Mouse (Mus musculus): ENCODE measurements around the gene Lsr. TPM values are rescaled to one million over a fixed set of nuclear protein-coding genes. Genes with fewer than 3 reads are reported as not detected.
"Not testable (repeated sequence)": the region's sequence is repeated elsewhere in the genome, so short reads cannot be mapped to it uniquely, and the experiment has no call there.

Lsr gene
- polyA plus RNA-seq, 1 experiment from 2014 or later, result 17.0 TPM

DNA sequence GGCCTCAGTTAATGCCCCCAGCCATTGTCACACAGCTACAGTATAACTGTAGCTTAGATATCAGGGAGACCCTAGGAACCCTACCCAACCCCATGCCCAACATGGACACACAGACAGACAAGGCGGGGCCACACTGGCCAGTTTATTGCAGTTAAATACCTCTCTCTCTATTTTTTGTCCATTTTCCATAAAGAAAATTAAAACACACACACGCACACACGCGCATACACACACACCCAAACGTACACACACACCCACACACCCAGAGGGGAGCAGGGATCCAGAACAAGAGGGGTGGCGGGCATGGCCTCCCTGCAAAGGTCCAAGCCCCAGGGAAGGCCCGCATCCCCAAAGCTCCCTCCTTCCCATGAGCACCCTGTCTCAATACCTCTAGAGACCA, 27.4 kb downstream of the Lsr start:
- Histone ChIP-seq H3K36me3 (peaks cover 42% of the 10 kb centered on the region), H3K27ac (replicated peaks) (no peak overlapping the region), H3K4me1 (replicated peaks) (no peaks in the 10 kb centered on the region), H3K4me3 (no peak overlapping the region), H3K9me3 (no peaks in the 10 kb centered on the region), H3K27me3 (no peaks in the 10 kb centered on the region), H3K9ac (no peak overlapping the region), H3K4me2 (no peak overlapping the region)
- WGBS, result 96% methylated on average over 7 of the region's 7 CpGs
- no peak for ATAC-seq (ENCODE audit: low read depth)

DNA sequence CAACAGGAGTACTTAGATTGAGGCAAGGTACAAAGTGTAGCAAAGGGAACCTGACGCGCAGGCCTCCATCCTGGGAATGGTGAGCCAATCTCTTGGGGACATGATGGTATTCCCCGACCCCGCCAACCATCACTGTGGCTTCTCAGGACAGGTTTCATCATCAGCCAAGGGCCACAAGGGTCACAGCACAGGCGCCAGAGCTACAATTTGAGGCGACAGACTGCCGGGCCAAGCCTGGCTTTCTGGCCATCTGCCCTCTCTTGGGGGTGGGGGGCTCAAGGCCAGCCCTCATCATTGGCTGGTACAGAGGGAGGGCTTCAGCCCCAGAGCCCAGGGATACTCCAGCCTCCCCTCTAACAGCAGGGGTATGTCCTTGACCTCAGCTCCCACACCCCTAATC, 27.8 kb downstream of the Lsr start:
- H3K9me3 ChIP-seq; ATAC-seq (ENCODE audit: low read depth); H3K4me3 ChIP-seq; H3K27me3 ChIP-seq; H3K9ac ChIP-seq; H3K27ac ChIP-seq (replicated peaks); H3K4me1 ChIP-seq (replicated peaks); H3K4me2 ChIP-seq: not testable (repeated sequence)
- 93% methylated on average over 7 of the region's 7 CpGs for WGBS
- peaks cover 38% of the 10 kb centered on the region for H3K36me3 ChIP-seq

DNA sequence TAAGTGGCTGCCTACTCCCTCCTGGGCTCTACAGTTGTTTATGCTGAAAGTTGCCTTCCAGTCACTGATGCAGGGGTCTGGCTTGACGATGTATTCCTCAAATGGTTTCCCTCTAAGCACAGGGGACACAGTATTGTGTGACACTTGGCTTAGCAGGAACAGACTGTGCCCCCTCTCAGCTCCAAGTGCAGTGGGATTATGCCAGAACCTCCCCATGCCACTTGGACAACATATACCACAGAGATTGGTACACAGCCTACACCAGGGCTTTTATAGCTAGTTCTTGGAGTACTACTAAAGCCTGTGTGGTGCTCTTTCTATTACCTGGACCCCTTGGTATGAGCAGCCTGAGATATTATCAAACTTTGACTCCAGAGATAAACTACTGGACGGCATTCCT, 28.6 kb downstream of the Lsr start:
- not testable (repeated sequence) for ATAC-seq (ENCODE audit: low read depth); H3K4me1 ChIP-seq (replicated peaks); H3K27me3 ChIP-seq; H3K9me3 ChIP-seq; H3K27ac ChIP-seq (replicated peaks); H3K4me2 ChIP-seq; H3K9ac ChIP-seq; H3K4me3 ChIP-seq
- peaks cover 30% of the 10 kb centered on the region for H3K36me3 ChIP-seq
- 67% methylated on average over 2 of the region's 2 CpGs for WGBS

DNA sequence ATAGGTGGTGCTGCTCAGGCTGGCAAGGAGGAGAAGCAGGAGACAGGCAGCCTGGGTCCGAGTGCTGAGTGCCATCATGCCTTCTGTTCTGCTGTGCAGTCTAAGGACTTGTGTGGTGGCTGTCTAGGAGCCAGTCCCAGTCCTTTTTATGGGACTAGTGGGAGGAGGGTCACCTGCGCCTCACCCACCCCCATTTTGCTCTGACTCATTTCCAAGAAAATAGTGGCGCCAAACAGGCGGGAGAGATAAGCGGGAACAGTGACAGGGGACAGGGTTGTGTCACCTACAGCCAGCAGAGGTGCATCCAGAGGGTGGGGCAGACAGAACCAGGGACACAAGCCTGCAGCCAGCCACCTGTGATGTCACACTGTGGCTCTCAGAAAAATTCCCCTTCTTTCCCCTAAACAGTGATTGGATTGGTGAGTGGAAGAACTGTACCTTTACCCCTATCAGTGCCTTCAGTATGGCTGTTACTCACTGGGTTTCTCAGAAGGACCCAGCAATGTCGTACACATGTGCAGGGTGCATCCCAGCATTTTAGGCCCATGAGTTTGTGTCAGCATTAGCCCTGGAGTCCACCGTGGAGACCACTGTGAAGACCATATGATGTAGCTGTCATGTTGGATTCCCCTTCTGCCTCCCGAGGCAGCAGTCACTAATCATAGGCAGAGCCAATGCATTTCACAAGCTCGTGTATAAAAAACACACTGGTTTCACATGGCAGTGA, 29.2 kb downstream of the Lsr start, which contains the start of gene Hamp:
Gene Hamp (minus strand): TSS at position 124 of the 727 bp plus-strand sequence.
- ATAC-seq (ENCODE audit: low read depth), result no peak
- WGBS, result 78% methylated on average over 9 of the region's 9 CpGs

DNA sequence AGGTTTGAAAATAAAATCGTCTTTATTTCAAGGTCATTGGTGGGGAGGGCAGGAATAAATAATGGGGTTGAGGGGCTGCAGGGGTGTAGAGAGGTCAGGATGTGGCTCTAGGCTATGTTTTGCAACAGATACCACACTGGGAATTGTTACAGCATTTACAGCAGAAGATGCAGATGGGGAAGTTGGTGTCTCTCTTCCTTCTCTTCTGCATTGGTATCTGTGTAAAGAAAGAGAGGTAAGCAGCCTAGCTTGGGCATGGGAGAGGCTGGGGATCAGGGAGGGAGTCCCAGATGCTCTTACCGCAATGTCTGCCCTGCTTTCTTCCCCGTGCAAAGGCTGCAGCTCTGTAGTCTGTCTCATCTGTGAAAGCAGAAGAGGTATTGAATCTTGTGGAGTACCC, 30.9 kb downstream of the Lsr start:
- H3K9me3 ChIP-seq; H3K4me3 ChIP-seq; ATAC-seq (ENCODE audit: low read depth); H3K4me1 ChIP-seq (replicated peaks); H3K27ac ChIP-seq (replicated peaks); H3K4me2 ChIP-seq; H3K9ac ChIP-seq; H3K27me3 ChIP-seq: not testable (repeated sequence)
- 65% methylated on average over 3 of the region's 3 CpGs for WGBS
- H3K36me3 ChIP-seq, result peaks cover 15% of the 10 kb centered on the region

More for the DNA sequence above, 29.2 kb downstream of the Lsr start, which contains the start of gene Hamp:
- H3K4me1 ChIP-seq (replicated peaks), result no peaks in the 10 kb centered on the region
- no peak within 1 kb of the TSS for H3K27ac ChIP-seq (replicated peaks)
- no peaks in the 10 kb centered on the region for H3K9me3 ChIP-seq
- peaks cover 24% of the 10 kb centered on the region for H3K36me3 ChIP-seq
- no peak within 1 kb of the TSS for H3K4me2 ChIP-seq
- no peak within 1 kb of the TSS for H3K9ac ChIP-seq
- no peak within 1 kb of the TSS for H3K4me3 ChIP-seq
- H3K27me3 ChIP-seq, result no peaks in the 10 kb centered on the region

DNA sequence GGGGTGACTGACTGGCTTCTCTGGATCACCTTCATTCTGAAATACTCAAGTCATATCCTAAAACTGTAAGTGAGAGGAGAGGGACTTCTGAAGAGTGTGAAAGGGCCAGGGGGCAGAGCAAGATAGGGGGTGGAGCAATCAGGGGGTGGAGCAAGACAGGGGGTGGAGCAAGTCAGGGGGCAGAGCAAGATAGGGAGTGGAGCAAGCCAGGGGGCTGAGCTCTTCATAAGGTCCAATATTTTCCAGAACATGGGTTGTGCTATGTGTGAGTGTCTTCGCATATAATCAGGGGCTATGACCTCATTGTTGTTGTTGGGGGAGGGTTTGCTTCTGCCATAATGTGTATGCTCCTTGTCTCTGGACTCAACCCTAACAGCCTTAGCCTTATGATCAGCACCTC, 33.2 kb downstream of the Lsr start:
- ATAC-seq (ENCODE audit: low read depth); H3K4me1 ChIP-seq (replicated peaks); H3K4me2 ChIP-seq; H3K9me3 ChIP-seq; H3K27me3 ChIP-seq; H3K9ac ChIP-seq; H3K27ac ChIP-seq (replicated peaks); H3K4me3 ChIP-seq; H3K36me3 ChIP-seq: not testable (repeated sequence)
- WGBS, result 77% methylated on average over 1 of the region's 1 CpGs

DNA sequence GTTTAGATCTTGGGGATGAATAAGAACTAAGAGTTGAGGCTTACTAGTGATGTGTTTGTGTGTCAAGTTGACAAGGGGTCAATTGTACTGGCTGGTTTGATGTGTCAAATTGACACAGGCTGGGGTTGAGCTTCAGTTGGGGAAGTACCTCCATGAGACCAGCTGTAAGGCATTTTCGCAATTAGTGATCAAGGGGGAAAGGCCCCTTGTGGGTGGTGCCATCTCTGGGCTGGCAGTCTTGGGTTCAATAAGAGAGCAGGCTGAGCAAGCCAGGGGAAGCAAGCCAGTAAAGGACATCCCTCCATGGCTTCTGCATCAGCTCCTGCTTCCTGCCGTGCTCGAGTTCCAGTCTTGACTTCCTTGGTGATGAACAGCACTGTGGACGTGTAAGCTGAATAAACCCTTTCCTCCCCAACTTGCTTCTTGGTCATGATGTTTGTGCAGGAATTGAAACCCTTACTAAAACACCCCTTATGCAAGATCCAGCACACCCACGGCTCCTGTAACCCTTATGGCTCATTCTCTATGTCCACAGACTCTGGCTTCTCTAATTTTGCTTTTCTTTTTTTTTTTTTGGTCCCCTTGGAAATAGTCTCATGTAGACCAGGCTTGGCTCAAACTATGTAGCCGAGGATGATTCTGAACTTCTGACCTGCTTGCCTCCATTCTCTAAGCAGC, 37.7 kb downstream of the Lsr start:
- not testable (repeated sequence) for H3K36me3 ChIP-seq; H3K4me2 ChIP-seq; H3K4me1 ChIP-seq (replicated peaks); H3K4me3 ChIP-seq; H3K9ac ChIP-seq; H3K9me3 ChIP-seq; H3K27me3 ChIP-seq; H3K27ac ChIP-seq (replicated peaks); ATAC-seq (ENCODE audit: low read depth)
- 85% methylated on average over 6 of the region's 6 CpGs for WGBS

DNA sequence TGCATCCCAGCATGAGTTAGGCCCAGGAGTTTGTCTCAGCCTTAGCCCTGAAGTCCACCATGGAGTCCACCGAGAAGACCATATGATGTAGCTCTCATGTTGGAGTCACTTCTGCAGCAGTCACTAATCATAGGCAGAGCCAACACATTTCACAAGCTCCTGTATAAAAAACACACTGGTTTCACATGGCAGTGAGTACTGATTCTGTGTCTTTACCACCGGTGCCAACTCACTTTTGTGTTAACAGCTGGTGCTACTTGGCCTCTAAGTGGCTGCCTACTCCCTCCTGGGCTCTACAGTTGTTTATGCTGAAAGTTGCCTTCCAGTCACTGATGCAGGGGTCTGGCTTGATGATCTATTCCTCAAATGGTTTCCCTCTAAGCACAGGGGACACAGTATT, 48.7 kb downstream of the Lsr start, which contains the start of gene Hamp2:
Gene Hamp2 (minus strand): TSS at position 101 of the 400 bp plus-strand sequence.
- H3K4me2 ChIP-seq; H3K9me3 ChIP-seq; H3K27me3 ChIP-seq; H3K9ac ChIP-seq; H3K36me3 ChIP-seq; ATAC-seq (ENCODE audit: low read depth); H3K4me3 ChIP-seq; H3K4me1 ChIP-seq (replicated peaks); H3K27ac ChIP-seq (replicated peaks): not testable (repeated sequence)
- 68% methylated on average over 2 of the region's 2 CpGs for WGBS

DNA sequence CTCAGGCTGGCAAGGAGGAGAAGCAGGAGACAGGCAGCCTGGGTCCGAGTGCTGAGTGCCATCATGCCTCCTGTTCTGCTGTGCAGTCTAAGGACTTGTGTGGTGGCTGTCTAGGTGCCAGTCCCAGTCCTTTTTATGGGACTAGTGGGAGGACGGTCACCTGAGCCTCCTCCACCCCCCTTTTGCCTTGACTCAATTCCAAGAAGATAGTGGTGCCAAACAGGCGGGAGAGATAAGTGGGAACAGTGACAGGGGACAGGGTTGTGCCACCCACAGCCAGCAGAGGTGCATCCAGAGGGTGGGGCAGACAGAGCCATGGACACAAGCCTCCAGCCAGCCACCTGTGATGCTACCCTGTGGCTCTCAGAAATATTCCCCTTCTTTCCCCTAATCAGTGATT, 49.2 kb downstream of the Lsr start:
- ATAC-seq (ENCODE audit: low read depth), result no peak
- H3K9ac ChIP-seq, result no peak overlapping the region
- H3K36me3 ChIP-seq, result no peaks in the 10 kb centered on the region
- WGBS, result 71% methylated on average over 3 of the region's 3 CpGs
- no peak overlapping the region for H3K4me2 ChIP-seq
- H3K4me3 ChIP-seq, result no peak overlapping the region
- no peaks in the 10 kb centered on the region for H3K27me3 ChIP-seq
- H3K9me3 ChIP-seq, result no peaks in the 10 kb centered on the region
- no peak overlapping the region for H3K27ac ChIP-seq (replicated peaks)
- no peaks in the 10 kb centered on the region for H3K4me1 ChIP-seq (replicated peaks)

DNA sequence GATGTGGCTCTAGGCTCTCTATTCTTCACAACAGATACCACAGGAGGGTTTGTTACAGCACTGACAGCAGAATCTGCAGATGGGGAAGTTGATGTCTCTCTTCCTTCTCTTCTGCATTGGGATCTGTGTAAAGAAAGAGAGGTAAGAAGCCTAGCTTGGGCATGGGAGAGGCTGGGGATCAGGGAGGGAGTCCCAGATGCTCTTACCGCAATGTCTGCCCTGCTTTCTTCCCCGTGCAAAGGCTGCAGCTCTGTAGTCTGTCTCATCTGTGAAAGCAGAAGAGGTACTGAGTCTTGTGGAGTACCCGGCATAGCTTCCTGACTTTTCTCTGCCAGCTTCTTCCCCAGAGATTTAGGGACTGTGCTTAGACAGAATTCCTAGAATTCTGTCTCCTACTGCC, 50.8 kb downstream of the Lsr start:
- ATAC-seq (ENCODE audit: low read depth); H3K9me3 ChIP-seq; H3K27me3 ChIP-seq; H3K4me3 ChIP-seq; H3K27ac ChIP-seq (replicated peaks); H3K4me1 ChIP-seq (replicated peaks); H3K4me2 ChIP-seq; H3K9ac ChIP-seq; H3K36me3 ChIP-seq: not testable (repeated sequence)
- whole genome bisulfite sequencing, result 55% methylated on average over 3 of the region's 3 CpGs

DNA sequence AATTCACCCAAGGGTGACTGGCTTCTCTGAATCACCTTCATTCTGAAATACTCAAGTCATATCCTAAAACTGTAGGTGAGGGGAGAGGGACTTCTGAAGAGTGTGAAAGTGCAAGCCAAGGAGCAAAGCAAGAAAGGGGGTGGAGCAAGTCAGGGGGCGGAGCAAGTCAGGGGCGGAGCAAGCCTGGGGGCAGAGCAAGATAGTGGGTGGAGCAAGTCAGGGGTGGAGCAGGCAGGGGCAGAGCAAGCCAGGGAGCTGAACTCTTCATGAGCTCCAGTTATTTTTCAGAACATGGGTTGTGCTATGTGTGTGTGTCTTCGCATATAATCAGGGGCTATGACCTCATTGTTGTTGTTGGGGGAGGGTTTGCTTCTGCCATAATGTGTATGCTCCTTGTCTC, 53.0 kb downstream of the Lsr start:
- Histone ChIP-seq H3K9me3 (no peaks in the 10 kb centered on the region), H3K27me3 (no peaks in the 10 kb centered on the region), H3K4me2 (no peak overlapping the region), H3K4me3 (no peak overlapping the region), H3K9ac (no peak overlapping the region), H3K27ac (replicated peaks) (no peak overlapping the region), H3K4me1 (replicated peaks) (no peaks in the 10 kb centered on the region), H3K36me3 (no peaks in the 10 kb centered on the region)
- no peak for ATAC-seq (ENCODE audit: low read depth)
- WGBS, result 54% methylated on average over 3 of the region's 3 CpGs

DNA sequence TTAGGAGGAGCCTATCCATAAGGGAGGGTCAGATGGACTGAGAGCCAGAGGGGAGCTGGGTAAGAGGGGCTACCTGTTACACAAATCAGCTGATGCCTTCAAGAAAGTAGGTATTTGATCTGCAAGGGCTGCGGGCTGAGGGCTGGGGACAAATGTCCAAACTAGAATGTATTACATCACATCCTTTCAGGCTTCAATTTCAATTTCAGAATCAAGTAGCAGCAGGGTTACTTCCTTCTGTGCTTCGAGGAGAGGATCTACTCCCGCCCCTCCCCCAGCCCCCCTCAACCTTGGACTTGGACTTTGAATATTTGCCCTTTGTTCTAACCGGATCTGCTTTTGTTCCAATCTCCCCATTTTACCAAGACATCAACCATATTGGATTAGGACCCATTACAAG, 56.0 kb downstream of the Lsr start:
- no peak overlapping the region for H3K9ac ChIP-seq
- no peak overlapping the region for H3K27ac ChIP-seq (replicated peaks)
- no peaks in the 10 kb centered on the region for H3K27me3 ChIP-seq
- no peak for ATAC-seq (ENCODE audit: low read depth)
- no peak overlapping the region for H3K4me2 ChIP-seq
- no peaks in the 10 kb centered on the region for H3K36me3 ChIP-seq
- H3K9me3 ChIP-seq, result no peaks in the 10 kb centered on the region
- H3K4me1 ChIP-seq (replicated peaks), result no peaks in the 10 kb centered on the region
- 63% methylated on average over 4 of the region's 4 CpGs for WGBS
- H3K4me3 ChIP-seq, result no peak overlapping the region

DNA sequence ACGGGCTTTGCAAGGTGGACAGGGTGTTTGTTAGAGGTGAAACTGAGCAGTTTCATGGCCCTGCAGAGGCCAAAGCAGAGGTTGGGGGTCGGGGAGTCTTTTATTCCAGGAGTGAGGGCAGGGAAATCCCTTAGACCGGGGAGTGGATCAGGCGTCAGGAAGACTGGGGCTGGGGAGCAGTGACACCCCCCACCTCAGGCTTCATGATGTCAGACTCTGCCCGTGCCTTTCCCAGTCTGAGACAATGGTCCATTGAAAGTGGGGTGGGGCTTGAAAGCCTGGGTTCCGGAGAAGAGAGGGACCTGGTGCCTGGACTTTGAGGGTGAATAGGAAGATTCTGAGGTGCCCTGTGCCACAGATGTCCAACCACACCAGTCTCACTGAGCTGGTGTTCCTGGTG, 56.6 kb downstream of the Lsr start:
- 42% methylated on average over 6 of the region's 6 CpGs for WGBS
- H3K9ac ChIP-seq, result no peak overlapping the region
- H3K27ac ChIP-seq (replicated peaks), result no peak overlapping the region
- H3K4me3 ChIP-seq, result no peak overlapping the region
- no peak for ATAC-seq (ENCODE audit: low read depth)
- no peaks in the 10 kb centered on the region for H3K36me3 ChIP-seq
- no peak overlapping the region for H3K4me2 ChIP-seq
- no peaks in the 10 kb centered on the region for H3K9me3 ChIP-seq
- no peaks in the 10 kb centered on the region for H3K4me1 ChIP-seq (replicated peaks)
- H3K27me3 ChIP-seq, result no peaks in the 10 kb centered on the region
